Mouse (Mus musculus) E14TG2a.4 (cell line): ENCODE measurements around the gene Smarcd3.

Source experiments
- H3K27me3 ChIP-seq: 2 replicates; pipeline ENCODE4 v1.6.1; 2014; ENCODE audit warnings: low read length, control low read depth; ENCODE audit not compliant: insufficient read depth
- H3K36me3 ChIP-seq: 2 replicates; pipeline ENCODE4 v1.6.1; 2014; ENCODE audit warnings: low read length, control low read depth; ENCODE audit not compliant: insufficient read depth
- H3K4me1 ChIP-seq: replicated peaks from 2 replicates; pipeline ENCODE4 v1.6.1; 2014; ENCODE audit warnings: low read depth, low read length, control low read depth
- H3K4me3 ChIP-seq: replicated peaks from 2 replicates; pipeline ENCODE4 v1.5.1; 2014; ENCODE audit warnings: mild to moderate bottlenecking, low read length
- H3K9me3 ChIP-seq: 2 replicates; pipeline ENCODE4 v1.6.1; 2014; ENCODE audit warnings: low read length, control low read depth
- CTCF ChIP-seq: conservative IDR thresholded peaks from 2 replicates; pipeline ENCODE4 v1.5.1; 2014; ENCODE audit warnings: low read length
- NANOG ChIP-seq: IDR thresholded peaks from 2 replicates; pipeline ENCODE4 v1.6.1; 2014; ENCODE audit warnings: borderline replicate concordance, low read length, mixed read lengths
- POU5F1 ChIP-seq: IDR thresholded peaks from 2 replicates; pipeline ENCODE4 v1.6.1; 2014; ENCODE audit warnings: low read length, borderline replicate concordance

Smarcd3 gene

DNA sequence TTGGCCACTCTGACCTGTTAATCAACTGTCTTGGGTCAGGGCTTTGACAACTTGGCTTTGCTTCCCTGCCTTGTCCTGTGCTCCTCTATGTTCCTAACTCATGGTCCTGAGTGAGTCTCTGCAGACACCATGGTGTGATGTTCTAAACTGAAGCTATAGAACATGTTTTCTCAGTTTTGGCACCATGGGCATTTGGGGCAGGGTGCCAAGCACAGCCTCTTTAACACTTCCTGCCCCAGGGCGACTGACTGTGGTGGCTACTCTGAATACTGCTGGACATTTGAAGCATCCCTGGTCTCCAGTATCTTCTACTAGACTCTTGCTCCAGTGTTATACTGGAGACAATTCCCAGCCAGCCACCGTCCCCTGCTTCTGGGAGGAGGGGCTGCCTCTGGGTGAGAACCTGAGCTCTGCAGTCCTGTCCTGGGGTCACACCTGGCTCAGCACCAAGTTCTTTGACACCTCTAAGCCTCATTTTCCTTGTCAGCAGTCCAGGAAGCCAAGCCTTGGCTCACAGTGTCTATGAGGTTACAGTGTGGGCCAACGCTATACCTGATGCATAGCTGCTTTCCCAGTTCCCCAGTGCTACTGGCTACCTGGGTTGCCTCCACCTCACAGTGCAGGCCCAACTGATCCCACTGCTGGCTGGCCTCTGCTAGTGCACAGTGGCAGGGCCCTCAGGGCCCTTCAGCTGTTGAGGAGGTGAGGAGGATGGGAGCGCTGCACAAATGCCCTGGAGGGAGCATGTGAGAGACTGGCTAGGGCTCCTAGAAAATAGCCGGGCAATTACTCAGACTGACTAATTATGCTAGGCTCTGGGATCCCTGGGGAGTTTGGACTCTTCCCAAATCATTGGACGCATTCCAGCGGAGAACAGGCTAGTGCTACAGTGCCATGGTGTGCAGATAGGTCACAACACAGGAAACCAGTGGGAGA lies 12.6 kb downstream of the Smarcd3 start:
- H3K27me3 ChIP-seq, result peaks cover 24% of the 10 kb centered on the region
- no peaks in the 10 kb centered on the region for H3K9me3 ChIP-seq
- H3K4me1 ChIP-seq, result peaks cover 4% of the 10 kb centered on the region
- H3K36me3 ChIP-seq, result no peaks in the 10 kb centered on the region
- H3K4me3 ChIP-seq, result no peak overlapping the region
- TF ChIP-seq NANOG (no peak), CTCF (no peak), POU5F1 (no peak)

- no peaks in the 10 kb centered on the region for H3K36me3 ChIP-seq
- H3K4me1 ChIP-seq, result peaks cover 24% of the 10 kb centered on the region
- no peaks in the 10 kb centered on the region for H3K9me3 ChIP-seq
- peaks cover 47% of the 10 kb centered on the region for H3K27me3 ChIP-seq
- no peak for TF ChIP-seq CTCF
- H3K4me3 ChIP-seq, result no peak overlapping the region
These were observed 14.8 kb downstream of the Smarcd3 start for GRCm38 (mm10) chr5:24609388-24609787.

GRCm38 (mm10) chr5:24605980-24606665 lies 18.1 kb downstream of the Smarcd3 start:
- TF ChIP-seq POU5F1 (no peak), CTCF (no peak), NANOG (no peak)
- Histone ChIP-seq H3K4me1 (peaks cover 48% of the 10 kb centered on the region), H3K4me3 (peak overlapping the region; percentile 26; the same call in 1 of the 2 replicates)

DNA sequence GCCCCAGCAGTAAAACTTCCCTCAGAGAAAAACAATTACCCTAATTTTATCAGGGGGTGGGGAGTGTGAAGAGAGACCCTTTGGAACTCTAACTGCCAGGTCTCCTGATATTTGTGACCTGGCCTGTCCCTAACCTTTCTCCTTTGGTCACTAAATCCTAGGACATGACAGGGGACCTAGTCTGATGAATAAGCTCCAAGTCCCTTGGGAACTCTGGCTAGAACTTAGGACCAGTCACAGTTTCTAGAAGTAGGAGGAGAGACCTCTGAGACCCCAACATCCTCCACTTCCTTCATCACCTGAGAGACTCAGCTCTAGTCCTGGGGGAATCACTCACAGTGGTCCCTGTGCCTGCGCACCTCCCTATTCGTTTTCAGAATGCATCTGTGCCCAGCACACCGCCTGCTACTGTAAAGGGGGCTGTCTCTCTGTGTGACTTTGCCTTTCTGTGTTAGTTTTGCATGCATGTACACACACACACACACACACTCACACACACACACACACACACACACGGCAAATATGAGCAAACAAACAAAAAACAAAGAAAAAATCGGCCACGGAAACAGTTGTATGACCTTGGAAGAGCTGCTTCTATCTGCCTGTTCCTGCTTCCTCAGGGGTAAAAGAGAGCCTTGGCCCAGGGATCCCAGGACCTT lies 18.8 kb downstream of the Smarcd3 start:
- H3K36me3 ChIP-seq, result no peaks in the 10 kb centered on the region
- H3K27me3 ChIP-seq, result peaks cover 78% of the 10 kb centered on the region
- TF ChIP-seq CTCF, result no peak
- TF ChIP-seq NANOG, result no peak
- H3K9me3 ChIP-seq, result no peaks in the 10 kb centered on the region
- peaks cover 55% of the 10 kb centered on the region for H3K4me1 ChIP-seq
- peak overlapping the region; percentile 76 for H3K4me3 ChIP-seq

More at GRCm38 (mm10) chr5:24605980-24606665, 18.1 kb downstream of the Smarcd3 start:
- Histone ChIP-seq H3K9me3 (no peaks in the 10 kb centered on the region), H3K36me3 (no peaks in the 10 kb centered on the region), H3K27me3 (peaks cover 72% of the 10 kb centered on the region)

DNA sequence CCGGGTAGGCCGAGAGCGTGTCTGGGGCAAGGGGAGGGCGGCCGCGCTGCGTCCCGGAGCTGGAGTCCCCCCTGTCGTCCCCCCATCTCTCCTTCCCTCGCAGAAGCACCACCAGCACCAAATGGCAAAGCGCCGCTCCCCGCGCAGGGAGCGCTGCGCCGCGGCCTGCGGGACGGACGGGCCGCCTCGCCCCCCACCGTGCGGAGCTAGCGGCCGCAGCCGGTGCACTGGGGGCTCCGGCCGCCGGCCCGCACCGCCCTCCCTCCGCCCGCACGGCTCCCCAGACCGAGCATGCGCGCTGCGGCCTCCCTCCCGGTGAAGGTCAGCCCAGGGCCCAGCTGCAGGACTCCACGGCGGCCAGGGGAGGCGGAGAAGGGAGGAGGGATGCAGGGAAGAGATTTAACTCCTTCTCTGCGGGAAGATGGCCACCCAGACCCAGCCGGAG lies 19.5 kb downstream of the Smarcd3 start:
- peak overlapping the region; percentile 76 for H3K4me3 ChIP-seq
- no peaks in the 10 kb centered on the region for H3K9me3 ChIP-seq
- peaks cover 60% of the 10 kb centered on the region for H3K4me1 ChIP-seq
- no peak for TF ChIP-seq CTCF
- no peak for TF ChIP-seq POU5F1
- no peak for TF ChIP-seq NANOG
- peaks cover 84% of the 10 kb centered on the region for H3K27me3 ChIP-seq
- H3K36me3 ChIP-seq, result no peaks in the 10 kb centered on the region

- Histone ChIP-seq H3K36me3 (no peaks in the 10 kb centered on the region), H3K9me3 (no peaks in the 10 kb centered on the region), H3K4me1 (peaks cover 66% of the 10 kb centered on the region), H3K27me3 (peaks cover 89% of the 10 kb centered on the region), H3K4me3 (peak overlapping the region; percentile 76)
- TF ChIP-seq NANOG (no peak), POU5F1 (no peak), CTCF (no peak)
These were observed 20.0 kb downstream of the Smarcd3 start for GRCm38 (mm10) chr5:24604080-24604655.

DNA sequence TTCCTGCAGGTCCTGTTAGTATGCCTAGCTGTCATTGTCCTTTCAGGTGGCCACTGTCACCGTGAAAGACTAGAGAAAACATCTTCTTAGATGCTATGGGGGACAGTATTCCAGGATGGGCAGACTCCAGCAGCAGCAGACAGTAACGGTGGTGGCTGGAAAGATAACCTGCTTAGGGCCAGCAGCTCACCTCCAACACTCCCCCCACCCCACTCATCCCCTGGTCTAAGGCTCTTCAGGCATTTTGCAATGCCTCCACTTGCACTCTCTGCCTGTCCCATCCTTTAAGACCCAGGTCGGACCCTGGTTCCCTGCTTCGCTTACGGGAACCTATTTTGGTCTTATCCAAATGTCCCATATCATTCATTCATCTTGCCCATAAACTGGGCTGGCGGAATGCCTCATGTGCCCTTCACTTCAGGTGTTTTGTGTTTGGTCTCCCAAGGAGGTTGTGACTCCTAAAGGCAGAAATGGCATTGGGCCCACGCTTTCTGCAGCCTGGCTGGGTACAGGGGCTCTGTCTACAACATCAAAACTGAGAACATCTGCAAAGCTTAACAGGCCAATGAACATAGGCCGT lies 20.7 kb downstream of the Smarcd3 start:
- H3K27me3 ChIP-seq, result peaks cover 90% of the 10 kb centered on the region
- H3K9me3 ChIP-seq, result no peaks in the 10 kb centered on the region
- 0 out of 2 replicates have a peak overlapping the region, but pooled peaks have one; percentile 79 for H3K4me3 ChIP-seq
- H3K4me1 ChIP-seq, result peaks cover 69% of the 10 kb centered on the region
- H3K36me3 ChIP-seq, result no peaks in the 10 kb centered on the region
- TF ChIP-seq NANOG (no peak), POU5F1 (no peak), CTCF (no peak)

DNA sequence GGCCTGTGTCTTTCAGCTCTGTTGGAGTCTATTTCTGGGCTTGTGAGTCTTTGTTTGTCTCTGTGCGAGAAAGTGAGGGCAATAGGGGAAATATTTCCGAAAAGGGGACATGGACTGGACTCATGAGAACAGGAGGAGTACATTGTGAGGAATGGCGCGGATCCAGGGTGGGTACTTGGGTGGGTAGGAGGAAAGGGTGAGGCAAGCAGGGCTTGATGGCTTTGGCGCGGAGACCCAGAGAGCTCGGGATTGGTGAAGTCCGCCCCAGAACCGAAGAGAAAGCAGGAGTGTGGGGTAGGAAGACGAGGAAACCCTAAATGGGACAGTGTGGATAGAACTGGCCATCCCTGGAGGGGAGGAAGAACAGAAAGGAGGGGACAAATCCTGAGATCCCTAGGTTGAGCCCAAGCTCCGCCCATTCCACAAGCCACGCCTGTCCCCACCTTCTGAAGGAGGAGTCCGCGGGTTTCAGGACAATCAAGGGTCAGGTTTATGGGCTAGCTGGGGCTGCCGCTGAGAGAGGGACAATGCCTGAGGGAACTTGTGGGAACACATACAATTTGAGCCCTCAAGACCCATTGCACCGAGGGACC lies 21.4 kb downstream of the Smarcd3 start:
- no peaks in the 10 kb centered on the region for H3K9me3 ChIP-seq

More for the DNA sequence above, 21.4 kb downstream of the Smarcd3 start:
- Histone ChIP-seq H3K27me3 (peaks cover 92% of the 10 kb centered on the region), H3K36me3 (no peaks in the 10 kb centered on the region), H3K4me3 (peak overlapping the region; percentile 79), H3K4me1 (peaks cover 75% of the 10 kb centered on the region)
- TF ChIP-seq NANOG (no peak), CTCF (no peak), POU5F1 (no peak)
